Mouse (Mus musculus) heart, adult 2 months (tissue): ENCODE results near the gene Itk. TPM values are rescaled to one million over a fixed set of nuclear protein-coding genes. Genes with fewer than 3 reads are reported as not detected.

ENCODE experiments used
- DNase-seq, 2 experiments: peaks; one replicate each; pipeline ENCODE4 v3.0.0; 2021
- H3K27ac ChIP-seq: fragments of 200-600 bp; 2 replicates; pipeline ENCODE4 v1.8.1; 2022
- H3K27me3 ChIP-seq: fragments of 200-500 bp; 2 replicates; pipeline ENCODE4 v1.6.1; 2012; ENCODE audit warnings: mild to moderate bottlenecking, low read length, inconsistent platforms, mixed read lengths; ENCODE audit not compliant: control insufficient read depth, insufficient read depth
- H3K36me3 ChIP-seq: fragments of 200-500 bp; 2 replicates; pipeline ENCODE4 v1.6.1; 2012; ENCODE audit warnings: low read length, inconsistent platforms; ENCODE audit not compliant: control insufficient read depth, insufficient read depth
- H3K4me1 ChIP-seq: fragments of 200-500 bp; 2 replicates; pipeline ENCODE4 v1.6.1; 2011; ENCODE audit warnings: low read length; ENCODE audit not compliant: control insufficient read depth, insufficient read depth
- H3K4me3 ChIP-seq: fragments of 200-600 bp; 2 replicates; pipeline ENCODE4 v1.8.1; 2022
- H3K79me2 ChIP-seq: fragments of 200-500 bp; replicated peaks from 2 replicates; pipeline ENCODE4 v1.6.1; 2012; ENCODE audit warnings: mild to moderate bottlenecking, inconsistent platforms, low read length, moderate library complexity, mixed read lengths; ENCODE audit not compliant: control insufficient read depth, insufficient read depth
- H3K9ac ChIP-seq: fragments of 200-500 bp; 2 replicates; pipeline ENCODE4 v1.6.1; 2012; ENCODE audit warnings: low read depth, mild to moderate bottlenecking, control low read depth, inconsistent platforms, low read length, mixed read lengths
- CTCF ChIP-seq: fragments of 200-600 bp; IDR thresholded peaks from 2 replicates; pipeline ENCODE4 v1.8.1; 2022; ENCODE audit warnings: antibody characterized with exemption, mild to moderate bottlenecking, moderate library complexity
- EP300 ChIP-seq: fragments of 200-500 bp; IDR thresholded peaks from 2 replicates; pipeline ENCODE4 v1.6.1; 2011; ENCODE audit warnings: low read depth, low read length, control low read depth; ENCODE audit not compliant: insufficient read depth
- POLR2A ChIP-seq: fragments of 200-500 bp; IDR thresholded peaks from 2 replicates; pipeline ENCODE4 v1.6.1; 2011; ENCODE audit warnings: mild to moderate bottlenecking, low read depth, low read length, control low read depth; ENCODE audit not compliant: insufficient read depth
- WGBS: fragments of 180-500 bp; shearing (Covaris S2); methylation state at CpG from one replicate; pipeline ENCODE4 v1.1.7; 2018; 5-methylcytosine and 5-hydroxymethylcytosine counted together
- intact Hi-C: fragments of 180-260 bp; cut with DNase I; formaldehyde crosslinking; loops from one replicate; pipeline ENCODE4 v1.15.1; 2025
- polyA plus RNA-seq: library from polyadenylated mRNA; depleted of rRNA; stranded (reverse); fragments of >200 nt; gene quantifications from 2 replicates; pipeline ENCODE4 v1.2.3, GENCODE M21; 2012
- total RNA-seq, 2 experiments: library from RNA; stranded (reverse); gene quantifications; 2 replicates each; pipeline ENCODE4 v1.2.3; 2021

Gene Itk
- total and polyA plus RNA-seq, 3 experiments, result 0.26 to 0.51 (median 0.30) TPM

DNA sequence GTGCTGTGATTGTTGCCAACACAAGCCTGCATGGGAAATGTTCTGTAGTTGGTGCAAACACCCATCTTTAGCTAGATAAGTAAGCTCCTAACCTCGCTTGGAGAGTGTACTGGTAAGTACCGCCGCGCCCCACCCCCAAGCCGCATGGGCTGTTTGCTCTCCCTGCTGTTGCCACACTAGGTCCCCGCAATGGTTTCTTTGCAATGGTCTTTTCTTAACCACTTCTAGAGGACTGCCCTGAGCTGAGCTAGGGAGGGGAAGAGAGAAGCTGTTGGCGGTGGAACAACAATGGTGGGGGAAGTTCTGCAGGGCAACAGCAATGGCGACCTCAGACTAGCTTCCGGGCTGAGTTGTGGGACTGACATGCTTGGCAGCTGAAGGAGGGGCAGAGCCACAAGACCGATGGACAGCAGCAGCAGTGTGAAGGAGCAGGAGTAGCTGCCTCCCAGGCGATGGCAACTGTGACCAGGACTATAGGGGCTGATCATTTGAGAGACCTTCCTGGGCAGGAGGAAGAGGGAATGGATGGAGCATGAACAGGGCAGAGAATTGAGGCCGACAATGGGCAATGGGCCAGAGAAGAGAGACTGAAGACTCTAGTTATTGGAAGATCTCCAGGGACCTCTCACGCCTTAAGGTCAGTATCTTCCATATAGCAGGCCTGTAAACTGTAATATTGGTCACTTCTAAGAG lies 7.0 kb upstream of the Itk start, which contains the start of gene Fam71b:
TSS of gene Fam71b (plus strand) at position 393 of the 693 bp plus-strand sequence.
- intact Hi-C loops, result no loop called here
- TF ChIP-seq POLR2A, result no peak
- no peak for TF ChIP-seq EP300
- TF ChIP-seq CTCF, result no peak
- Histone ChIP-seq H3K27ac (no peak within 1 kb of the TSS), H3K4me3 (no peak within 1 kb of the TSS), H3K36me3 (no peaks in the 10 kb centered on the region), H3K79me2 (no peaks in the 10 kb centered on the region), H3K9ac (no peak within 1 kb of the TSS), H3K27me3 (no peaks in the 10 kb centered on the region), H3K4me1 (no peaks in the 10 kb centered on the region)
- WGBS, result 68% methylated on average over 13 of the region's 13 CpGs
- no peak for DNase-seq

DNA sequence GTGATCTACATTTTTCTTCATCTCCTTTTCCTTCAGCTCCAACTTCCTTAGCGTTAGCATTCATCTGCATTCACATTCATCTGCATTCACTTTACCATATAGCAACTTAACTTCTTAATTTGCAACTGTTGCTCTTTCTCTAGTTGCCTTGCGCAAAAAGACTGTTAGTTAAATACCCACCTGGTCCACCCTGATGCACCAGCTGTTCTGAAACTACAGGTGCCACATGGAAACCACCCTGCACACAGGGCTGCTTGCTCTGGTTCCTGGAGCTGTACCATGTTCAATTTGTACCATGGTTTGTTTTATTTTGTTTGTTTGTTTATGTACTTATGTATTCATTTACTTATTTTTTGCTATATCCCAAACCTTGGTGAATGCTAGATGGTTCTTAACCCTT lies 6.4 kb upstream of the Itk start:
- no peaks in the 10 kb centered on the region for H3K27me3 ChIP-seq
- H3K36me3 ChIP-seq, result no peaks in the 10 kb centered on the region
- H3K9ac ChIP-seq, result no peak overlapping the region
- no peak overlapping the region for H3K27ac ChIP-seq
- H3K4me3 ChIP-seq, result no peak overlapping the region
- H3K79me2 ChIP-seq, result no peaks in the 10 kb centered on the region
- H3K4me1 ChIP-seq, result no peaks in the 10 kb centered on the region
- intact Hi-C loops, result no loop called here
- 96% methylated on average over 2 of the region's 2 CpGs for WGBS
- TF ChIP-seq POLR2A (no peak), EP300 (no peak), CTCF (no peak)
- DNase-seq, result no peak

- no peaks in the 10 kb centered on the region for H3K79me2 ChIP-seq
- 80% methylated on average over 2 of the region's 2 CpGs for WGBS
- intact Hi-C loops, result no loop called here
- no peaks in the 10 kb centered on the region for H3K27me3 ChIP-seq
- no peak overlapping the region for H3K9ac ChIP-seq
- H3K27ac ChIP-seq, result no peak overlapping the region
- TF ChIP-seq EP300 (no peak), POLR2A (no peak), CTCF (no peak)
- H3K4me3 ChIP-seq, result no peak overlapping the region
- H3K36me3 ChIP-seq, result no peaks in the 10 kb centered on the region
- no peaks in the 10 kb centered on the region for H3K4me1 ChIP-seq
- DNase-seq, result no peak
Measured at GRCm38 (mm10) chr11:46395088-46395487, 5.8 kb upstream of the Itk start.

- intact Hi-C loops, result no loop called here
- no peak for DNase-seq
- H3K27ac ChIP-seq, result no peak overlapping the region
- no peaks in the 10 kb centered on the region for H3K4me1 ChIP-seq
- no peak overlapping the region for H3K4me3 ChIP-seq
- H3K79me2 ChIP-seq, result no peaks in the 10 kb centered on the region
- H3K36me3 ChIP-seq, result no peaks in the 10 kb centered on the region
- H3K27me3 ChIP-seq, result no peaks in the 10 kb centered on the region
- TF ChIP-seq CTCF (no peak), EP300 (no peak), POLR2A (no peak)
- WGBS, result 69% methylated on average over 4 of the region's 4 CpGs
- H3K9ac ChIP-seq, result no peak overlapping the region
Measured at GRCm38 (mm10) chr11:46393413-46393812, 4.1 kb upstream of the Itk start.

DNA sequence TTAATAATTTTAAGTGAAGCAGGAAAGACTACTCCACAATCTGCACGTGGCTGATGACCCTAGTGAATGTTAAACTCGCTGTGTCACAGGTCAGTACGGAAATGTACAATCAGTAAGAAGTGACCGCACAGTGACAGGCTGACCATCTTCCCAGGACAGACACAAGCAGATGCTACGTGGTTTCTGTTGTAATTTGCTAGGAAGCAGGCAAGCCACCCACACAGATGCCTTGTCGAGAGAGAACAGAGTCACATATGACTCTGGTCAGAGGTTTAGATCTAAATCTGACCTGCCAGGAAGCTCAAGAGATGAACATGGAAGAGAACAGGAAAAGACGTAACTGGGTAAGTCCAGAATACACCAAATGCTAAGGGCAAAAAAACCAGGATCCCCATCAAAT lies 3.6 kb upstream of the Itk start:
- H3K27me3 ChIP-seq, result no peaks in the 10 kb centered on the region
- no peak overlapping the region for H3K27ac ChIP-seq
- TF ChIP-seq CTCF (no peak), POLR2A (no peak), EP300 (no peak)
- no peaks in the 10 kb centered on the region for H3K4me1 ChIP-seq
- DNase-seq, result no peak
- no peaks in the 10 kb centered on the region for H3K36me3 ChIP-seq
- no peak overlapping the region for H3K4me3 ChIP-seq
- H3K9ac ChIP-seq, result no peak overlapping the region
- intact Hi-C loops, result no loop called here
- 69% methylated on average over 7 of the region's 7 CpGs for WGBS
- H3K79me2 ChIP-seq, result no peaks in the 10 kb centered on the region

DNA sequence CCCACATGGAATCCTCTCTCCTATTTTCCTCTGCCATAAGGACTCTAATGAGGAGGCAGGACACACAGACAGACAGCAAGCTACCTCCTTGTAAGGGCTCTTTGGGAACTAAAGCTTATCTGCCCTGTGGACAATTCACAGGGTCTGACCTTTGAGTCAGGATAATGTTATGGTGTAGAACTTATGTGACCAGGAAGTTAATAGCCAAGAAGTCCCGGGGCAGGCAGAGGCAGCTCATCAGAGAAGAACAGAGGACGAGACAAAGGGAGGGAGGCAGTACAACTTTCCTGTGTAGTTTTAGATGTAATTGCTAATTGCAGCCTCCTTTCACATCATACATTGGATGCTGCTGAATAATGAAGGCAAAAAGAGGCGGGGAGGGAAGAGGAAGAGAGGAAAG lies 1.3 kb upstream of the Itk start:
- Histone ChIP-seq H3K79me2 (no peaks in the 10 kb centered on the region), H3K4me3 (no peak overlapping the region), H3K27ac (no peak overlapping the region), H3K9ac (no peak overlapping the region), H3K36me3 (no peaks in the 10 kb centered on the region), H3K4me1 (no peaks in the 10 kb centered on the region), H3K27me3 (no peaks in the 10 kb centered on the region)
- intact Hi-C loops, result no loop called here
- 41% methylated on average over 3 of the region's 3 CpGs for WGBS
- DNase-seq, result no peak
- TF ChIP-seq POLR2A, result no peak
- no peak for TF ChIP-seq EP300
- TF ChIP-seq CTCF, result no peak
